Mouse (Mus musculus) erythroblast, embryonic 14.5 days (primary cell): ENCODE measurements around the gene Nfia. TPM values are rescaled to one million over a fixed set of nuclear protein-coding genes. Genes with fewer than 3 reads are reported as not detected.

ENCODE experiments used
- H3K27me3 ChIP-seq: 2 replicates; pipeline ENCODE4 v1.6.1; 2012; ENCODE audit warnings: inconsistent platforms; ENCODE audit not compliant: control insufficient read depth
- H3K36me3 ChIP-seq: 2 replicates; pipeline ENCODE4 v1.6.1; 2012; ENCODE audit warnings: mild to moderate bottlenecking, inconsistent platforms; ENCODE audit not compliant: control insufficient read depth
- H3K4me1 ChIP-seq: 2 replicates; pipeline ENCODE4 v1.6.1; 2012; ENCODE audit warnings: inconsistent platforms; ENCODE audit not compliant: control insufficient read depth
- H3K4me3 ChIP-seq: replicated peaks from 2 replicates; pipeline ENCODE3; 2012; ENCODE audit warnings: moderate library complexity, mild to moderate bottlenecking, inconsistent platforms
- H3K9me3 ChIP-seq: 2 replicates; pipeline ENCODE4 v1.6.1; 2012; ENCODE audit warnings: low read length, inconsistent platforms, mixed read lengths; ENCODE audit not compliant: control insufficient read depth
- GATA1 ChIP-seq: IDR thresholded peaks from 2 replicates; pipeline ENCODE4 v1.6.1; 2012; ENCODE audit warnings: low read length, inconsistent platforms, mixed read lengths
- TAL1 ChIP-seq: IDR thresholded peaks from 3 replicates; pipeline ENCODE4 v1.6.1; 2012; ENCODE audit warnings: low read length, inconsistent platforms, mixed read lengths
- polyA plus RNA-seq: library from polyadenylated mRNA; stranded (reverse); fragments of >175 nt; gene quantifications from 2 replicates; pipeline ENCODE4 v1.2.3, GENCODE M21; 2012

The Nfia gene
- polyA plus RNA-seq, 1 experiment: 0.08 TPM

DNA sequence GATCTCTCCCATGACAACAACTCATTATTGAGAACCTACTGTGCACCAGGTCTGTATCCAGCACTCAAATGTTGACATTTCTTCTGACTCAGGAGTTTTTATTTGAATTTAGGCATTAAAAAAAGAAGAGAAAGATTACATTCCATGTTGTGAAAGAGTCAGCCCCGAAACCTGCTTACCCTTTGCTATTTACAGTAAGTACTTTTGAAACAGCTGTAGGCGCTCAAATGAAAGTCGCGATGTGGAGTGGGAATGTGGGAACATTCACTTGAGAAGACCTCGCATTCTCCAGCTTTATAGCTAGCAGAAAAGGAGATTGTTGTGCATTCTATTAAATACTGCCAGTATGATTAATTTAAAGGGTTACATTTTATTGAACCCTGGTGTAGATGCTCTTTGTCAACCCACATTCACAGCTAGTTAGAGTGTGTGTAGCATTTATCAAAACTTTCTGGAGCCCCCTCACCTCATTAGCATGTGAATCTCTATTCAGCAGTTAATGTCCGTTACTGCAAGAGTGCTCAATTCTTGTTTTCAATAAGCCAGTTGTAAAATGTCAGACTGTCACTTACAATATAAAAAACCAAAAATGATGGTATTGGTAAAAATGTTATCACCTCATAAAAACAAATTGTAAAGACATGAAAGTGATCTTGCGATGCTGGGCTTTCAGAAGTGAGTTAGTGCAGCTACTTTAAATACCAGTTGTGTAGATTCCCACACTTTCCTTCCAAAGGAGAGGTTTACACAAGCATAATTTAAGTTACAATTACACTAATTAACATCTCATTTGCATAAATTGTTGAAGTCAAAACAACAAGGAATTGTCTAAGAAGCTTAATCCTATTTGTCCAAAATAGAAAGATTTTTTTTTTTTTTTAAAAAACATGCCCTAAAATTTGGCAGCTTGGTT is 33.6 kb downstream of the Nfia start:
- TF ChIP-seq TAL1: no peak
- no peaks in the 10 kb centered on the region for H3K9me3 ChIP-seq
- H3K27me3 ChIP-seq: no peaks in the 10 kb centered on the region
- H3K36me3 ChIP-seq: no peaks in the 10 kb centered on the region; the same call in 1 of the 2 replicates
- H3K4me1 ChIP-seq: peaks cover 4% of the 10 kb centered on the region; the same call in 1 of the 2 replicates
- H3K4me3 ChIP-seq: no peak overlapping the region

- Histone ChIP-seq H3K4me1 (peaks cover 4% of the 10 kb centered on the region; the same call in 1 of the 2 replicates), H3K4me3 (no peak overlapping the region), H3K36me3 (no peaks in the 10 kb centered on the region; the same call in 1 of the 2 replicates), H3K27me3 (no peaks in the 10 kb centered on the region), H3K9me3 (no peaks in the 10 kb centered on the region)
- no peak for TF ChIP-seq TAL1
- TF ChIP-seq GATA1: no peak
These were observed 34.4 kb downstream of the Nfia start for GRCm38 (mm10) chr4:97806924-97807323.

DNA sequence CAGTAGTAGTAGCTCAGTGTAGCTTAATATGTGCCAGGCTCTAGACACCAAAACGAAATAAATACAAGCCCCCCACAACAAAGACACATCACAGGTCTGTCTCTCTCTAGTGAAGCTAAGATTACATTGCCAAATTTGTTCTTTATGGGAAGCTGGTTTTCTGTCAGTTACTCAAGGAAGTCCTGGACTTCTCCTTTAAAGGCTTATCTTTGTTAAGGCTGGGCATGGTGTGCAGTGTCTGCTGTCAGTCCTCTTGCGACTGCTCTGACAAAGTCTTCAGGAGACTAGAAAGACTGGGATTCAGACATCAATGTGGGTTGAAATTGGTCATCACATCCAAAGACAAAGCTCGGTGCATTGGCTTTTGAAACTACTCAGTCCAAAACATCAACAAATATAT is 36.4 kb downstream of the Nfia start:
- no peaks in the 10 kb centered on the region for H3K9me3 ChIP-seq
- no peak overlapping the region for H3K4me3 ChIP-seq
- H3K27me3 ChIP-seq: no peaks in the 10 kb centered on the region
- H3K36me3 ChIP-seq: no peaks in the 10 kb centered on the region
- TF ChIP-seq TAL1: no peak
- TF ChIP-seq GATA1: no peak
- peaks cover 4% of the 10 kb centered on the region; the same call in 1 of the 2 replicates for H3K4me1 ChIP-seq

DNA sequence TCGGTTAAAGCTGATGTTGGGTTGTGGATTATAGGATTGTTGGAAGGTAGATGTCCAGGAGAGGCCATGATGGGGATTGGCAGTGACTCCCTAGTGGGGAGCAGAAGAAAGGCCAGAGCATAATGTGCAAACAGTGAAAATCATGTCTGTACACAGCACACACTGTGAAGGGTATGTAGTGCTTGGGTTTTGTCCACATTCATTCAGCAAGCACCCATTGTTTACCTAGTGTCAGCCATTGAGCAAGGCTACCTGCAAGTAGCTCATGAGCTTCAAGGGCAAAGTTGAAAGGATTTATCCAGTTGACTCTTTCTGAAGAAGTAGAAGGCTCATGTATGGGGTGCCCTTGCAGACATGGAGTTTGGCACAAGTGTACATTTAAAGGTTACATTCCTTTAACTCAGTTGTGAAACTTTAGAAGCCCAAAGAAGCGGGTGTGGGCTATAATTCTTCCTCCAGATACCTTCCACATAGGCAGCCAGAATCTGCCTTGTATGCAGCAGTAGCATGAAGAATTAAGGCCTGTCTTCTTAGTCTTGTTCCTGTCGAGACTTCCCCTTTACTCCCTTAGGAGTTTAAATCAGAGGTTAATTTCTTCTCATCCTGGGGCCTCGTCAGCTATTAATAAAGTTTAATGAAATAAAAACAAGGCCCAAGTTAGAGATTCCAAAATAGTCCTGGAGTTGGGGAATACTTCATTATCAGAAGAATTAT is 37.2 kb downstream of the Nfia start:
- TF ChIP-seq TAL1 (no peak), GATA1 (no peak)
- H3K4me1 ChIP-seq: peaks cover 4% of the 10 kb centered on the region; the same call in 1 of the 2 replicates

DNA sequence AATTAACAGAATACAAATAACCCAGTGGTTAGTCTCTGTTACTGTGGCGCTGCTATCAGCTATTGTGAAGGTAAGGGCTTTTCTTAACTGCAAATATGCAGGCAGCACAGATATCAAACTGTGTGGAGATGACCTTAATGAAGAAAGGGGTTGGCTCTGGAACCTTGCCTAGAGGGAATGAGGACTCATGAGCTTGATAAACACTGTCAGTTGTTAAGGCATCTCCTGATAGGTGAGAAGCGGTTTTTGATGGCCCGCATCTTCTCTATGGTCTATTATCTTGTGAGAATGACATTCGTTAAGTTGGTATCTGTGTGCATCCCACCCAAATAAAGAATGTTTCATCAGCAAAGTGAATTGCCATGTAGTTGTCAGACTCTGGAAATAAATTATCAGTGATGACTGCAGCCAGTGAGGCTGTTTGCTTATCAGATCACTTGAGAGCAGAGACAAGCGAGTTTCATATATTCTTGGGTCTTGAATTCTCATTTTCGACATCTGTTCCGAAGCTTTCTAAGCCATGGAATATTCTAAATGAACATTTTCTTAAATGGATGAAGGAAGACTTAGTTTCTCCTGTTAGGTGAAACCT is 37.9 kb downstream of the Nfia start:
- peaks cover 4% of the 10 kb centered on the region; the same call in 1 of the 2 replicates for H3K4me1 ChIP-seq
- H3K4me3 ChIP-seq: no peak overlapping the region
- no peaks in the 10 kb centered on the region for H3K36me3 ChIP-seq
- H3K9me3 ChIP-seq: no peaks in the 10 kb centered on the region
- H3K27me3 ChIP-seq: no peaks in the 10 kb centered on the region
- no peak for TF ChIP-seq TAL1
- no peak for TF ChIP-seq GATA1

More for the DNA sequence above, 37.2 kb downstream of the Nfia start:
- Histone ChIP-seq H3K27me3 (no peaks in the 10 kb centered on the region), H3K36me3 (no peaks in the 10 kb centered on the region), H3K9me3 (no peaks in the 10 kb centered on the region), H3K4me3 (no peak overlapping the region)

GRCm38 (mm10) chr4:97813035-97813434 is 40.5 kb downstream of the Nfia start:
- Histone ChIP-seq H3K27me3 (no peaks in the 10 kb centered on the region), H3K4me1 (peaks cover 4% of the 10 kb centered on the region; the same call in 1 of the 2 replicates), H3K9me3 (no peaks in the 10 kb centered on the region), H3K36me3 (no peaks in the 10 kb centered on the region), H3K4me3 (no peak overlapping the region)
- TF ChIP-seq TAL1: no peak
- TF ChIP-seq GATA1: no peak

GRCm38 (mm10) chr4:97813996-97814395 is 41.5 kb downstream of the Nfia start:
- no peak for TF ChIP-seq GATA1
- TF ChIP-seq TAL1: no peak
- Histone ChIP-seq H3K4me1 (peaks cover 4% of the 10 kb centered on the region; the same call in 1 of the 2 replicates), H3K9me3 (no peaks in the 10 kb centered on the region), H3K4me3 (no peak overlapping the region), H3K27me3 (no peaks in the 10 kb centered on the region), H3K36me3 (no peaks in the 10 kb centered on the region)

GRCm38 (mm10) chr4:97814515-97814914 is 42.0 kb downstream of the Nfia start:
- H3K36me3 ChIP-seq: no peaks in the 10 kb centered on the region
- H3K4me3 ChIP-seq: no peak overlapping the region
- H3K4me1 ChIP-seq: peaks cover 2% of the 10 kb centered on the region; the same call in 1 of the 2 replicates
- no peaks in the 10 kb centered on the region for H3K27me3 ChIP-seq
- TF ChIP-seq GATA1: no peak
- no peak for TF ChIP-seq TAL1
- H3K9me3 ChIP-seq: no peaks in the 10 kb centered on the region

DNA sequence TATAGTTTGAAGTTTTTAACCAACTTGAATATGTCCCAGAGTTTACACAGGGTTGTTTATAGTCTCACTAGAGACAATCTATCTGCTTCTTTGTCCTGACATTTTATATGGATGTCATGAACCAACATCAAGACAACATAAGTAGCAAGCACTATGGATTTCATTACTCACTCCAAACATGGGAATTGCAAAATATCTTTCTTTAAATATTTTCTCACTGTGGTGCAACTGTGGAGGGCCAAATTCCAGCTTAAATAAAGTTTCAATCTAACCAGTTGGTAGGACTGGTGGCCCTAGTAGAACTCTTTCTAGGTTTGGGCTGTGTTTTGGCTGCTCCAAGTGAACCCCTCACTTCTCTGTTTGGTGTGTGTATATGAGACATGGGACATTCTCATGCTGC is 43.5 kb downstream of the Nfia start:
- Histone ChIP-seq H3K36me3 (no peaks in the 10 kb centered on the region), H3K4me1 (no peaks in the 10 kb centered on the region)
- TF ChIP-seq TAL1 (no peak), GATA1 (no peak)

More for the DNA sequence above, 43.5 kb downstream of the Nfia start:
- no peaks in the 10 kb centered on the region for H3K9me3 ChIP-seq
- no peaks in the 10 kb centered on the region for H3K27me3 ChIP-seq
- no peak overlapping the region for H3K4me3 ChIP-seq
